Mouse (Mus musculus): ENCODE results near the gene Slc32a1. TPM values are rescaled to one million over a fixed set of nuclear protein-coding genes. Genes with fewer than 3 reads are reported as not detected.

The Slc32a1 gene
- total RNA-seq (2014; rRNA removed; ENCODE audit: low replicate concordance) (not detected in 2 replicates), polyA plus RNA-seq (2015; fragmentation: Nextera tagmentation; extraction: Ambion mirVana) (not detected in 2 replicates)

DNA sequence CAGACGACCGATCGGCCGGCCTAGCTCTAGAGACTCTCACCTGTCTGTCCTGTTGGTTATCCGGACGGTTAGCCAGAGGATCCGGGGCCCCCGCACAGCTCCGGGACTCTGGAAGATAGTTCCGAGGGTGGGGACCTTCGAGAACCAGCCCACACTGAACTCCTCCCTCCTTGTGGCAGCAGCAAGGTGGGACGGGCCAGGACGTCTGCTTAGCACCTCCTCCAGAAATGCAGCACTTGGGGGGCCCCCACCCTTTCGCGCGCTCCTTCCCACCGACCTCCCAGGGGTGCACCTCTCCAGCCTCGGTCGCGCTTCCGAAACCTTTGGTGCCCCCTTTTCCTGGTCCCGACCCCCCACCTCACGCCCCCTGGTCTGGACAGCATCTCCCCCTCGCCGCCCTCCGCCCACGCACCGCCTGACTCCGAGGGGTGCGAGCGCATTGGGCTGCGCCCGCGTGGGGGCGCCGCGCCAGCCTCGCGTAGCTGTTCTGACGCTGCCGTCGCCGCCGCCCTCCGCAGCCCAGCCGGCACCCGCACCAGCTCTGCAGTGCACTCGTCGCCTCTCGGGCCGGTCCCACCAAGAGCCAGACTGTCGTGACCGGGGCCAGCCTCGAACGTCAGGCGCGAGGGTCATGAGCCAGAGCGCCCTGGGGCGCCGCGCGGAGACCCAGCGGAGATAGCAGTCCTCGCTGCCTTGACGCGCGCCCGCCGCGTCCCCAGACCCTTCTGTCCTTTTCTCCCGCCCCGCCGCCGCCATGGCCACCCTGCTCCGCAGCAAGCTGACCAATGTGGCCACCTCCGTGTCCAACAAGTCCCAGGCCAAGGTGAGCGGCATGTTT is at the start of gene Slc32a1:
Gene Slc32a1, plus strand, starts transcription at position 280 of the 838 bp plus-strand sequence.
- WGBS = 1% methylated on average over 76 of the region's 77 CpGs
- DNase-seq (ENCODE audit: low spot score) = no peak
- Histone ChIP-seq H3K4me1 (ENCODE audit: control insufficient read depth, insufficient read depth) (no peaks in the 10 kb centered on the region), H3K36me3 (replicated peaks; ENCODE audit: control insufficient read depth, insufficient read depth, low read length) (no peaks in the 10 kb centered on the region), H3K9ac (replicated peaks; ENCODE audit: low read depth, low read length) (no peak within 1 kb of the TSS), H3K9me3 (replicated peaks; ENCODE audit: control insufficient read depth, low read length) (no peaks in the 10 kb centered on the region), H3K27me3 (ENCODE audit: control insufficient read depth, insufficient read depth, low read length) (peaks cover 98% of the 10 kb centered on the region), H3K4me3 (ENCODE audit: low read depth, low read length) (peak within 1 kb of the TSS; percentile 6; the same call in 1 of the 2 replicates), H3K27ac (ENCODE audit: low read depth) (no peak within 1 kb of the TSS), H3K4me2 (ENCODE audit: low read depth, low read length) (0 out of 2 replicates have a peak within 1 kb of the TSS, but pooled peaks have one; percentile 5)
- no peak for ATAC-seq (ENCODE audit: insufficient read depth, low read depth)
- no peak for TF ChIP-seq CTCF (IDR thresholded peaks at IDR 0.05; ENCODE audit: low read depth)
- no peak for TF ChIP-seq EP300 (IDR thresholded peaks at IDR 0.05; ENCODE audit: low read depth)

DNA sequence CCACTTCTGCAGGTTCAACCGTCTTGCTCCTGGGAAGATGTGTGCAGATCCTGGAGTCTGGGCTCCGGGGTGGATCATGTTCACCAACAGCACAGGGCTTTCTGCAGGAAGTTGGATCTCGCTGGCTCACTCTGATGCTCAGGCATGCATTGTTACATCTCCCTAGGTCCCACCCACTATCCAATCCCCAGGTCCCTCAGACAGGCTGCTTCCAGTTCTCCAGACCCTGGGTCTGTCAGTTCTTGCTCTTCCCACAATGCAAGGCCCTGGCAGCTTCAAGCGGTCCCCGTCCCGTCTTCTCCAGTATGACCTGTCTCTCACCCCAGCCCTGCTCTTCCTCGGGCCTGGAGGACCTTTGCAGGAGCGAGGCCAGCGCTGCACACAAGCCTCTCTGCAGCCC is 49.8 kb upstream of the Slc32a1 start:
- H3K9ac ChIP-seq (replicated peaks; ENCODE audit: low read depth, low read length) = no peak overlapping the region
- no peaks in the 10 kb centered on the region for H3K9me3 ChIP-seq (replicated peaks; ENCODE audit: control insufficient read depth, low read length)
- no peak overlapping the region for H3K4me3 ChIP-seq (ENCODE audit: low read depth, low read length)
- WGBS = 14% methylated on average over 9 of the region's 9 CpGs
- peaks cover 13% of the 10 kb centered on the region for H3K27me3 ChIP-seq (ENCODE audit: control insufficient read depth, insufficient read depth, low read length)
- no peak for DNase-seq (ENCODE audit: low spot score)
- H3K4me2 ChIP-seq (ENCODE audit: low read depth, low read length) = no peak overlapping the region
- no peak for ATAC-seq (ENCODE audit: insufficient read depth, low read depth)
- 0 out of 2 replicates have a peak, but pooled peaks cover 3% of the 10 kb centered on the region for H3K4me1 ChIP-seq (ENCODE audit: control insufficient read depth, insufficient read depth)
- H3K27ac ChIP-seq (ENCODE audit: low read depth) = no peak overlapping the region
- no peaks in the 10 kb centered on the region for H3K36me3 ChIP-seq (replicated peaks; ENCODE audit: control insufficient read depth, insufficient read depth, low read length)
- TF ChIP-seq EP300 (IDR thresholded peaks at IDR 0.05; ENCODE audit: low read depth) (no peak), CTCF (IDR thresholded peaks at IDR 0.05; ENCODE audit: low read depth) (no peak)

DNA sequence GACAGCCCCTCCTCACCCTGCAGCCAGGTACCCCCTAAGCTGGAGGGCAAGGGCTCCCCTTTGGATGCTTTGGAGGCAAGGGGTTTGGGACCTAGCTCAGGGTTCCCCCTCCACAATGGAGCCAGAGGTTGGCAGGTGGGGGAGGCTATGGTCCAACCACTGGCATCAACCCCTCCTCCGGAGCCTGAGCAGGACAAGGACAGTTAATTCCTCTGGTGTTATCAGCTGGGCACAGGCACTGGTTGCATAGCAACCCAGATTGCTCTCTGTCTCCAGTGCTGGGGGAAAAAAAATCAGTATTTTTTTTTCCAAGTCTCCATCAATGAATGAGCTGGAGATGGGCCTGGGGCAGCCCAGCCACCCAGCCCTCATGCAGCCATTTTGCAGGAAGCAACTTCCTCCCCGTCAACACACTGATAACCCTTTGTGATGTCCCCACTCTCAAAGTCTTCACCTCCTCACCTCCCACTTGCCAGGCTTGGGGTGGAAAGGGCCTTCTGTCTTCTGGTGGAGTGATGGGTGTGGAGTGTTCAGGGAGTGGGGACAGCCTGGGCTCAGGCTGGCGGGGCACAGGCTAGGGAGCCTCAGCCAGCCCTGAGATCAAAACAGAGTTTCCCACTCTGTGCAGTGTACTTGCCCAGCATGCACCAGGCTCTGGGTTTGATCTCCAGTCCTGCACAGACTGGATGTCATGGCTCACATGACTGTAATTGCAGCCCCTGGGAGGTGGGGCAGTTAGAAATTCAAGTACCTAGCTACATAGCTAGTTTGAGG is 49.0 kb upstream of the Slc32a1 start:
- TF ChIP-seq CTCF (IDR thresholded peaks at IDR 0.05; ENCODE audit: low read depth) = no peak
- TF ChIP-seq EP300 (IDR thresholded peaks at IDR 0.05; ENCODE audit: low read depth) = no peak
- no peaks in the 10 kb centered on the region for H3K9me3 ChIP-seq (replicated peaks; ENCODE audit: control insufficient read depth, low read length)
- DNase-seq (ENCODE audit: low spot score) (no peak), ATAC-seq (ENCODE audit: insufficient read depth, low read depth) (no peak)
- no peak overlapping the region for H3K9ac ChIP-seq (replicated peaks; ENCODE audit: low read depth, low read length)
- H3K4me3 ChIP-seq (ENCODE audit: low read depth, low read length) = no peak overlapping the region
- H3K27me3 ChIP-seq (ENCODE audit: control insufficient read depth, insufficient read depth, low read length) = peaks cover 15% of the 10 kb centered on the region; the same call in 1 of the 2 replicates
- H3K36me3 ChIP-seq (replicated peaks; ENCODE audit: control insufficient read depth, insufficient read depth, low read length) = no peaks in the 10 kb centered on the region
- no peaks in the 10 kb centered on the region for H3K4me1 ChIP-seq (ENCODE audit: control insufficient read depth, insufficient read depth)
- no peak overlapping the region for H3K4me2 ChIP-seq (ENCODE audit: low read depth, low read length)
- H3K27ac ChIP-seq (ENCODE audit: low read depth) = no peak overlapping the region
- WGBS = 25% methylated on average over 3 of the region's 3 CpGs

DNA sequence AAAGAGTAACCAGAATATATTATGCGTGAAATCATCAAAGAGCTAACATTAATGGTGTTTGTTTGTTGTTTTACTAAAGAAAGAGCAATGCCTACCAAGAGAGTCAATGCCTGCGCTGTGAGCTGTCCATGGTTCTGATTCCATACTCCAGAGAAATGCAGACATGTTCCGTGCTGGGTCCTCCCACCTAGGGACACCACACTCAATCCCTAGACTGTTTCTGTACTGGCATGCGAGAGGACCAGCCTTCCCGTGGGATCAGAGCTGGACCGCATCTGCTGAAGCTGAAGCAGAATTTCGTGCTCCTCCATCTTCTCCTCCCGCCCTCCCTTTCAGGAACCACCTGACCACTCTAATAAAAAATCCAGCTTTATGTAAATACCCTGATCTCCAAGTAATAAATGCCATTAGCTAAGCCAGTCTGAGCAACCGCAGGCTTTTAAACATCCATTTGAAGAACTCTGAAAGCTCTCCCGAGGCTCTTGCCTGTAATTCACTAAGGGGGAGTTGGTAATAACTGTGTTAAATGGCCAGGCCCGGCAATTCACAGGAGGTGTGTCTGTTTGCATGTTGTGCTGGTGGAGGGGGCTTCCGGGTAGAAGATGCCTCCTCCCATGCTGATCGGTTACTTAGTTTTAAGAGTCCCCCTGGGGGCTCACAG is 40.0 kb upstream of the Slc32a1 start:
- H3K4me2 ChIP-seq (ENCODE audit: low read depth, low read length) = no peak overlapping the region
- H3K27ac ChIP-seq (ENCODE audit: low read depth) = no peak overlapping the region
- 28% methylated on average over 13 of the region's 13 CpGs for WGBS
- H3K9me3 ChIP-seq (replicated peaks; ENCODE audit: control insufficient read depth, low read length) = no peaks in the 10 kb centered on the region
- H3K4me3 ChIP-seq (ENCODE audit: low read depth, low read length) = no peak overlapping the region
- DNase-seq (ENCODE audit: low spot score) (peak; percentile 68), ATAC-seq (ENCODE audit: insufficient read depth, low read depth) (peak; percentile 70; the same call in 1 of the 2 replicates)
- no peaks in the 10 kb centered on the region for H3K36me3 ChIP-seq (replicated peaks; ENCODE audit: control insufficient read depth, insufficient read depth, low read length)
- no peaks in the 10 kb centered on the region for H3K4me1 ChIP-seq (ENCODE audit: control insufficient read depth, insufficient read depth)
- H3K27me3 ChIP-seq (ENCODE audit: control insufficient read depth, insufficient read depth, low read length) = peaks cover 8% of the 10 kb centered on the region; the same call in 1 of the 2 replicates
- H3K9ac ChIP-seq (replicated peaks; ENCODE audit: low read depth, low read length) = no peak overlapping the region
- TF ChIP-seq EP300 (IDR thresholded peaks at IDR 0.05; ENCODE audit: low read depth) (no peak), CTCF (IDR thresholded peaks at IDR 0.05; ENCODE audit: low read depth) (no peak)

DNA sequence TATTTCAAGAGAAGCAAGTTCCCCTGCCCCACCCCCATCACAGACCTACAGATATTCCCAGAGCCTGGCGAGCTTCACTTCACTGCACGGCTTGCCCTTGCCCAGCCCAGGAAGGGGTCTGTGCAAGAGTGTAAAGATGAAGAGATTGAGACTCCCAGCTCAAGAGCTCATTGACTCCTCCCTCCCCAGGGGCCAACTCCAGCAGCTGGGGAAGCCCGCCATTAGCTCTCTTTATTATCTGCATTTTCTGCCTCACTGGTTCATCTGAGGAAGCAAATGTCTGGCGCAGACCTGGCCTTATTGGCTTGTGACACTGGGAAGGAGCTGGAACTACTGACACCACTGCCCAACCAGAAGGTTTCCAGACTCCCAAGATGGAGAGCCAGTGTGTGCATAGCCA is 30.6 kb upstream of the Slc32a1 start:
- no peaks in the 10 kb centered on the region for H3K4me1 ChIP-seq (ENCODE audit: control insufficient read depth, insufficient read depth)
- H3K36me3 ChIP-seq (replicated peaks; ENCODE audit: control insufficient read depth, insufficient read depth, low read length) = no peaks in the 10 kb centered on the region
- 37% methylated on average over 4 of the region's 4 CpGs for WGBS
- no peaks in the 10 kb centered on the region for H3K27me3 ChIP-seq (ENCODE audit: control insufficient read depth, insufficient read depth, low read length)
- no peaks in the 10 kb centered on the region for H3K9me3 ChIP-seq (replicated peaks; ENCODE audit: control insufficient read depth, low read length)
- no peak overlapping the region for H3K4me3 ChIP-seq (ENCODE audit: low read depth, low read length)
- H3K4me2 ChIP-seq (ENCODE audit: low read depth, low read length) = no peak overlapping the region
- no peak for DNase-seq (ENCODE audit: low spot score)
- H3K9ac ChIP-seq (replicated peaks; ENCODE audit: low read depth, low read length) = no peak overlapping the region
- no peak overlapping the region for H3K27ac ChIP-seq (ENCODE audit: low read depth)
- no peak for ATAC-seq (ENCODE audit: insufficient read depth, low read depth)
- TF ChIP-seq CTCF (IDR thresholded peaks at IDR 0.05; ENCODE audit: low read depth) (no peak), EP300 (IDR thresholded peaks at IDR 0.05; ENCODE audit: low read depth) (no peak)

Measured in heart, postnatal 0 days (tissue).